ENCODE assay signal across 22 mouse cellular contexts in the genomic region with DNA sequence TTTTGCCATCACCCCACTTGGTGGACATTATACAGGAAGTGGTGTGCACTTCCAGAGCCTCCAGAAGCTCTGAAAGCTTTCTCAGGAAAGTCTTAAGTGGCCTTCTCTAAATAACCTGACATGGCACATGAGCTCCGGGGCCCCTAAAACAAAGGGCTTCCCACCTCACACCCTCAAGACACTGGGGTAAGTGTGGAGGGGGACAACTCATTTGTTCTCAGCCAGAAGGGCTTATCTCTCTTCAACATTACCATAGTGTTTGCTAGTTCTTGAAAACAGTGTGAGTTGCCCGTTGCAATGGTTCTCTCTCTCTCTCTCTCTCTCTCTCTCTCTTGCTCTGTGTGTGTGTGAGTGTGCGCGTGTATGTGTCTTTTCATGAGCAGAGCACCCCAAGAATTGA.
"Had no signal": no experiment of that assay in that cellular context is flagged by ENCODE, and none has a peak within 500 bp of the region (broad histone marks: within the 10 kb centered on the region; RNA-seq: fewer than 3 reads in every experiment).

No protein-coding gene starts in this region.

- H3K9ac ChIP-seq: limb, embryonic 12.5 days; limb, embryonic 15.5 days; lung, embryonic 15.5 days; midbrain, embryonic 12.5 days; midbrain, embryonic 15.5 days; neural tube, embryonic 12.5 days; neural tube, embryonic 15.5 days had no signal

- H3K4me3 ChIP-seq: left cerebral cortex, adult 2 months; limb, embryonic 12.5 days; limb, embryonic 15.5 days; lung, embryonic 15.5 days; megakaryocyte, embryonic 14.5 days; midbrain, embryonic 12.5 days; midbrain, embryonic 15.5 days; neural tube, embryonic 12.5 days; neural tube, embryonic 15.5 days had no signal

- DNase-seq: kidney, adult 2 months; kidney, postnatal 25 days; layer of hippocampus, postnatal 36 days; lung, adult 18-20 months; lung, postnatal 10 days; lung, postnatal 36 days; retina, postnatal 1 day; right cerebral cortex, postnatal 25 days; spleen, adult 18-20 months; thymus, adult 18-20 months; thymus, postnatal 36 days had no signal

- H3K4me2 ChIP-seq: limb, embryonic 12.5 days; limb, embryonic 15.5 days; lung, embryonic 15.5 days; midbrain, embryonic 12.5 days; midbrain, embryonic 15.5 days; neural tube, embryonic 12.5 days; neural tube, embryonic 15.5 days had no signal

- H3K4me1 ChIP-seq: neural tube, embryonic 15.5 days had no signal

- H3K27me3 ChIP-seq: lung, embryonic 15.5 days; midbrain, embryonic 12.5 days; midbrain, embryonic 15.5 days; neural tube, embryonic 12.5 days; neural tube, embryonic 15.5 days had no signal

- H3K27ac ChIP-seq: kidney, postnatal 0 days; left cerebral cortex, adult 2 months; limb, embryonic 15.5 days; lung, embryonic 15.5 days; midbrain, embryonic 12.5 days; midbrain, embryonic 15.5 days; neural tube, embryonic 12.5 days; neural tube, embryonic 15.5 days had no signal

- H3K9me3 ChIP-seq: limb, embryonic 12.5 days; limb, embryonic 15.5 days; lung, embryonic 15.5 days; megakaryocyte, embryonic 14.5 days; midbrain, embryonic 12.5 days; midbrain, embryonic 15.5 days; neural tube, embryonic 12.5 days; neural tube, embryonic 15.5 days had no signal

- ATAC-seq: intestine, embryonic 16.5 days; midbrain, embryonic 15.5 days had no signal

- H3K36me3 ChIP-seq: limb, embryonic 12.5 days; limb, embryonic 15.5 days; lung, embryonic 15.5 days; midbrain, embryonic 12.5 days; midbrain, embryonic 15.5 days; neural tube, embryonic 12.5 days; neural tube, embryonic 15.5 days had no signal
